Mouse (Mus musculus): ENCODE data around the gene Tmc8.
"Not testable (repeated sequence)": the region's sequence is repeated elsewhere in the genome, so short reads cannot be mapped to it uniquely, and the experiment has no call there.

Tmc8 gene

DNA sequence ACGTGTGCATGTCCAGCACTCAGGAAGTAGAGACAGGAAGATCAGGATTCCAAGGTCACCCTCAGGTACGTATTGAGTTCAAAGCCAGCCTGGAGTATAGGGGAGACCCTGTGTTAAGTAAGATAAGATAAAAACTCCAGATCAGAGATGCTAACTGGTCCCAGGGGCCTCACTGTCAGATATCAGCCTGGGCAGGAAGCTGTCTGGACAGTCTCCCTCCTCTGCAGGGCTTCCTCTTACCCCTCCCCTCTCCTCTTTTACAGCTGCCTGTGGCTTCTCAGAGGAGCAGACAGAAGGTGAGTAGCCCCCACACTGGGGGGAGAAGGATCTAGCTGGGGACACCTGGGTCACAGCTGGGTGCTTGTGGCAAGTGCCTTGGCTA, 16.3 kb downstream of the Tmc8 start:
- no peak for DNase-seq

DNA sequence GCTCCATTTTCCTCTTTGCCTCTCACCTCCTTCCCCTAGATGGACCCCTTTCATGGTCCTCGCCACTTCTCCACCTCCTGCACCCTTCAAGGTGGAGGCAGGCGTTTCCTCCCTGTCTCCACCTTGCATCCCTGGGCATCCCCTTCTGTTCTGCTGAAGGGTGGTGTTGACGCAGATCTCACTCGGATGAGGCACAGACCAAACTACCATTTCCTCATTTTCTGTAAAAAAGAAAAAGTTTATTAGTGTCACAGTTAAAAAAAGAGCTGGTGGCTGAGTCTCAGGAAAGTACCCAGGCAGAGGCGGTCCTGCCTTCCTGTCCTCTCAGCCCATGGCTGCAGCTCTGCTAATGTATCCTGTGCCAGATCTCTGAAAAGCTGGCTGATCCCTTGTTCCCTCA, 17.3 kb downstream of the Tmc8 start:
- no peak for DNase-seq

DNA sequence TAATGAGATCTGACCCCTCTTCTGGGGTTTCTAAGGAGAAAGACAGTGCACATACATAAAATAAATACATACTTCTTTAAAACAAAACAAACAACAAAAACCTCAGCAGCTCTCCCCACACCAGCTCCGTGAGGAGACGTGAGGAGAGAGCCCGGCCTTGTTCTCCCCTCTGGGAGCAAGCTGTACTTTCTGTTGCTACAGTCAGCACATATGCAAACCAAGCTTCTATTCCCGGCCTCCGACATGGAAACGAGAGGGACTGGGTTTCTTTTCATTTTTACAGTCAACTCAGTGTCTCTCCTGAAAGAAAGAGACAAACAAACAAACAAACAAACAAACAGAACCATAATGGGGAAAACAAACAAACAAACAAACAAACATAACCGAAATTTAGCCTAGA, 18.2 kb downstream of the Tmc8 start:
- no peak for DNase-seq

DNA sequence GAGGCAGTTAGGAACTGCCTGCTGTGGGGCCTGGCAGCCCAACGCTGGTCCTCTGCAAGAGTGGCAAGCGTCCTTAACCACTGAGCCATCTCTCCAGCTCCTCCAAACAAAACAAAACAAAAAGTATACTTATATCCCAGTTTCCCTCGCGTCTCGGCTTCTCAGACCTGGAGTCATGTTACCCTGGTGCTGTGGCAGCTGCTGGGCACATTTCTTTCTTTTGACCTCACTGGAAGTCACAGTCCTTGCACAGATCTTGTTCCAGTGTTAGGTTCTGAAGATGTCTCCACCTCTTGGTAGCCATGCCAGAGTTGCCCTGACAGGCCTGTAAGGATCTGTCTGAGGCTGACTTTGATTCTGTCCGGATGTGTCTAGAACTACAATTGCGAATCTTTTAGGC, 19.8 kb downstream of the Tmc8 start:
- no peak for DNase-seq

DNA sequence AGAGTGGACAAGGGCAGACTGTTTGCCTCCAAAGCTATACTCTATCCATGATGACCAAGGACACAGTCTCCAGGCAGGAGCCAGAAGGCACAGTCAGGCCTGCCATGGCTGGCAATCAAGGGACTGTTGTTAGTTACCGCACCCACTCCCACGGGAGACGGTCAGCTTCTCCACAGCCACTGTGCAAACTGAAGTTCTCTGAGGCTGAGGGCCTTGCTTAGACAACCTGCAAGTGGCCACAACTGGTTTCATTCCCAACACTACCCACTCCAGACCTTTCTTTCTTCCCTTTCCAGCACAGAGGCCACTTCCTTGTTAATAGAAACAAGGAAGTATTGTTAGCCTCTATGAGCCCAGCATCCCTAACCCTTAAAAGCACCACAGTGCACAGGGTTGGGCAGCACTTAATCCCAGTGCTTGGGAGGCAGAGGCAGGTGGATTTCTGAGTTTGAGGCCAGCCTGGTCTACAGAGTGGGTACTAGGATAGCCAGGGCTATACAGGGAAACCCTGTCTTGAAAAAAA, 21.4 kb downstream of the Tmc8 start:
- no peak for DNase-seq

DNA sequence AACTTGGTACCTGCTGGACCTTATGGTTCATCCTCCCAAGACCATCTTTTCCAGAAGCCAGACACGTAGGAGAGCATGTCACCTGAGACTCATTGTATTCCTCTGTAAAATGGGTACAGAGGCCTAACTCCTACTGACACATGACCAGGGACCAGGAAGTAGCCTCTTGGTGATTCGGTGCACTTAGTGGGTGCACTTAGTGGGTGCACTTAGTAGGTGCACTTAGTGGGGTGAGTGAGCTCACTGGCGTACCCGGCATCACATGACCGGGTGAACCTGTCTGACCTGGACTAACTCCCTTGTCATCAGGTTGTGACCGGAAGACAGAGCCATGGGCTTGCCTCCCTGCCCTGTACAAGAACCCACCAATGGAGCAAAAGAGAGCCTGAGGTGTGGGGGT, 24.9 kb downstream of the Tmc8 start:
- DNase-seq = no peak

DNA sequence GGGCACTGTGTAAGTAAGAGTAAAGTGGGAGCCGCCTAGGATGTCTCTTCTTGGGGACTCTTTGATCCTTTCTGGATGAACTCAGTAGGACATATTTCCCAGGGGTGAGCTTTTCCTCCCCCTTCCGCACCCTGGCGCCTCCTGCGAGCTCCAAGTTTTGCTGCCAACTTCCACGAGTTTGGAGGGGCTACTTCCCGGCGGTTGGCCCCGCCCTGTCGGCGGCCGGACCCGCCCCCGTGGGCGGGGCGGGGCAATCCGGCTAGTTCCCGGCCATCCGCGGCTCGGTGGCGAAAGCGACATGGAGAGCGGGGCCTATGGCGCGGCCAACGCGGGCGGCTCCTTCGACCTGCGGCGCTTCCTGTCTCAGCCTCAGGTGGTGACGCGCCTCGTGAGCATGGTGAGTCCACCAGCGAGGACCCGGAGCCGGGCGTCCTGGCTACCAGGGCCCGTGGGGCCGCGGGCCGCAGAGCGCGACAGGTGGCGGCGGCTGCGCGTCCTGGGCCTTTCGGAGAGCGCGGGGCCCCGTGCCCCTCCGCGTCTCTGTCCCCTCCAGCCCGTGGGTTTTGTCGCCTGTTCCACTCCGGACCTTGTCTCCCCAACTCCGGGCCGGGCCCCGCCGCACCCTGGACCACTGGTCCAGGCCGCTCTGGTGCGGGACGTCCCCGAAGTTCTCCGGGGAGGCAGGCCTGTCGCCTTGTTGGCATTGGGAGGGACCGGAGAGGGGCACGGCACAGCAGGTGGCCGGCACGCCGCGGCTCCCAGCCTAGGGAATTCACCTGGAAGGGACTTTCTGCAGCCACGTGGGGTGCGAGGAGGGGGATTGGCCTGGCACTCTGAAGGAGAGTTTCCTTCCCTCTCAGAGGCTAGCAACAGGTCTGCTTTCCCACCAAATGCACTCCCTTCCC, 27.8 kb downstream of the Tmc8 start, which contains the start of the genes Gm20708 and Syngr2:
Gm20708 (plus strand) TSS at position 262 of the 905 bp plus-strand sequence.
Syngr2 (plus strand) TSS at position 262 of the 905 bp plus-strand sequence.
- no peak for DNase-seq

DNA sequence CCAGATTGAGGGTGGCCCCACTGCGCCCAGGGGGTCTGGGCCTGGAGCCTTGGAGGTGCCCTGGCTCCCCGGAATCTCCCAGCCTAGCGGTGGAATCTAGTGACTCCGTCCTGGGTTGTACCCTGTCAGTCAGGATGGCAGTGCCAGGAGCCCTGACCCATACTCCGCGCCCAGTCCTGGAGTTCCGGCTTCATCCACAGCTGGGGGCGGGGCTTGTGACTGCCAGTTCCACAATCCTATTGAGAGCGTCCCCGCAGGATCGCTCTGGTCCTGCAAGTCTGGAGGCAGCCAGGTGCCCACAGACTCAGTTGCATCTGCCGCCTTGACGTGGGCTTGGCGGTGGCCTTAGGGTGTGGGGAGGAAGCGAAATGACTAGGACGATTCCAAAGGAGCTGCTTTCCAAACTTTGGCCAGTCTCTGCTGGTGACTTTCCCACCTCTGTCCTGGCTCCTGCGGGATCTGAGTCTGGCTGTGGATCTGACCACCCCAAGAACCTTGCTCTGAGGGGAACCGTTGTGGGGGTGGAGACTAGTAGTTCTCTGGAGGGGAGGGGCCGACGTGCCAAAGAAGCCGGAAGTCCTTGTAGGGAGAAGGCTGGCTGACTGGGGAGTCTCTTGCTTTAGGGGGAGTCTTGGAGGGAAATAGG, 28.6 kb downstream of the Tmc8 start:
- DNase-seq = peak; percentile 54 to 78

DNA sequence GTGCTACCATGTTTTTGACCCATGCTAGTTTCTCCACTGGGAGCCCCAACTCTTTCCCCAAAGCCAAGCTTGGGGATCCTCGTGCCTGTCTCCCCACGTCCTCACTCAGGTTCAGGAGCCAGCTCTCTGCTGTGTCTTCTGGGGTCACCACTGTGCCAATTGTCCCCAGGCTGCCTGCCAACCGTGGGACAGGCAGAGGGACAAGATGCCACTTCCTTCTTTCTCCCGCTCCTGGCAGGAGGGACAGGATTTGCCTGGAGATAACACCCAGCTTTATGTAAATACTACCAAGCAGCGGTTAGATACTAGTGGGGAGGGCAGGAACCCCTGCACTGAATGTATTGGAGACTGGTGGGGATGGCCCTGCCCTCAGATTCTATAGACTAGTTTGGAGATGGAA, 32.0 kb downstream of the Tmc8 start:
- DNase-seq = no peak

DNA sequence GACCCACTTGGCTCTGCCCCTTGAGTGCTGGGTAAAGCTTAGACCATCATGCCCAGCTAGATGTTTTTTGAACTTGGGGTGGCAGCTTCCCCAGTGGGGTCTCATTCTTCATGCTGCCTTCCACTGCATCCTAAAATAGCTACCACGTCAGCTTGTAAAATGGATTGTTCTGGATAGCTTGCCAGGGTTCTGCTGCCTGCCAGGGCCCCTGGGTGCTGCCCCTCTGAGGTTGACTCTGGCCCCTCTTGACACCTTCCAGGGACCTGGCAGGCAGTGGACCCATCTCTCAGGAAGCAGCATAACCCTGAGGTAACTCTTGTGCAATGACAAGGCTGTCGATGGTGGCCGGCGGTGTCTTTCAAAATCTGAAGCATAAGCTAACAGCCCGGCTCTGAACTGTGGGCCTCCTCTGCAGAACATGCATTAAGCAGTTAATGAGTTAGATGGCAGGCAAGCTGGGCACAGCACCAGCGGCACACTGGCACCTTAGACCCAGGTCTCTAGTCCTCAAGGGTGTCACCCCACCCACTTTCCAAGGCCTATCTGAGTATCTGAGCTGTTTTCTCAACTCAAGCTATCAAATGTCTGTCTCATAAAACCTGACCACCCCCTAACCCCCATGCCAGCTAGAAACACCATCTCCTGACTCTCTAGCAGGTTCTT, 33.0 kb downstream of the Tmc8 start:
- no peak for DNase-seq

DNA sequence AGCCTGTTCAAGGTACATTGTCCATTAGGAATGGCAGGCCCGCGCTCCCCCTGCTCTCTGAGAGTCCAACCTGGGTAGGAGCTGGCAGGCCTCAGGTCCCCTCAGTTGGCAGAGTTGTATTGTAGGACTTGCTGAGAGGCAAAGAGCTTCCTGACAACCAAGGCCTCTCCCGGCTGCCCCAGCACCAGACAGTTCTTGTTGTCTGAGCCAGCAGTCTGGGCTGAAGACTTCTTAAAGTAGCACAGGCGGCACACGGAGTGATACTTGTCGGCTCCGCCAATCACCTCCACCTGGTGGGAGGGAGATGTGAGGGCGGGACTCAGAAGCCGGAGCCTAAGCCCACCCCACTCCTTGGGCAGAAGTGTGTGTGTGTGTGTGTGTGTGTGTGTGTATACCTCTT, 34.0 kb downstream of the Tmc8 start:
- not testable (repeated sequence) for DNase-seq

DNA sequence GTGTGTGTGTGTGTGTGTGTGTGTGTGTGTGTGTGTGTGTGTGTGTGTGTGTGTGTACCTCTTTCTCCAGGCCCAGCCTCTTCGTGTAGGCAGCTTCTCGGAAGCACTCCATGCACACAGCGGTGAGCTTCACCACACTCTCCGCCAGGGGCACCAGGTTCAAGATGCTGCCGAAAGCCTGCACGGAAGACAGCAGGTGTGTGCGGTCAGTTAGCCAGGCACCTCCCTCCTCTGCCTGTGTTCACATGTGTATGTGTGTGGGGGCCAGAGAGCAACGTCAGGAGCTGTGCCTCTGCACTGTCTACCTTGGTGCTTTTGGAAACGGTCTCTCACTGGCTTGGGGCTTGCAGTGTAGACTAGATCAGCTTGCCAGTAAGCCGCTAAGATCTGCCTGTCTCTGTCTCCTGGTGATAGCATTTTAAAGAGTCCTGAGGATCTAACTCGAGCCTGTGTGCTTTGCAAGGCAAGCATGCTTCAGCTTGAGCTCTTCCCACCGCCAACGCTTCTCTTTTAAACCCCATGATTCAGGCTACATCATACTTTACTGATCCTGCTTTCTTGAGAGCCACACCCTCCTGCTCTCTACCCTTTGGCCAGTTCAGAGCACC, 34.6 kb downstream of the Tmc8 start:
- DNase-seq = no peak

DNA sequence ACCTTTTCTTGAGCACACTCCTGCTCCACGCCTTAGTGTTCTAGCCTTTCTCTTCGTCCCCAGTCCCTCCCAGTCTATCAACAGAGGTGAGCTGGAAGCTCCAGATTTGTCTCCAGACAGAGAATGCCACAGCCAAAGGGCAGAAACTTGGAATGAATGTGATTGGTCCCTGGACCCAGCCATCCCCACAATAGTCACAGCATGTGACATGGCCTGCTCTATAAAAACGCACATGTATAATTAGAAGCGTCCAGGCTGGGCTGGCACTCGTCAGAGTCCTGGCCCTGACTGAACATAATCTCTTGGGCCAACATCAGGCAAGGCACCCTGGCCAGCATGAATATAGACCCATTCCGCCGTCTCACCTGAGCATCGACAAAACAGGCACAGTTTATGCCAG, 37.2 kb downstream of the Tmc8 start:
- peak in 1 of 2 experiments; percentile 38 for DNase-seq

DNA sequence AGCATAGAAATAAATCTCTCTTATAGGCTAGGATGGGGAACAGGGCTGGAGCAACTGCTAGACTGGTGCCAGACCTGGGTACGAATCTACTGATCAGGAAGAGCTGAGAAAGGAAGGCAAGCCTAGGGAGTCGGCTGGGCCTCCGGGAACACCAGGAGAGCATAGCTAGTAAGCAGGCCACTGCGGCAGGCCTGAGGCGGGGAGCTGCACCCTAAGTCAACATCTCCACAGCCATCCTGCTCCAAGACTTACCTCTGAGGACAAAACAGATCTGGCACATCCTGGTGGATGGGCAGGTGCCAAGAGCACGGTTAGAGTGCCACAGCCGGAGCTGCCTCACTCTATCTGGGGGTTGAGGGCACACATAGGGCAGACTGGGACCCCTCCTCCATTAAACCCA, 38.3 kb downstream of the Tmc8 start:
- no peak for DNase-seq

DNA sequence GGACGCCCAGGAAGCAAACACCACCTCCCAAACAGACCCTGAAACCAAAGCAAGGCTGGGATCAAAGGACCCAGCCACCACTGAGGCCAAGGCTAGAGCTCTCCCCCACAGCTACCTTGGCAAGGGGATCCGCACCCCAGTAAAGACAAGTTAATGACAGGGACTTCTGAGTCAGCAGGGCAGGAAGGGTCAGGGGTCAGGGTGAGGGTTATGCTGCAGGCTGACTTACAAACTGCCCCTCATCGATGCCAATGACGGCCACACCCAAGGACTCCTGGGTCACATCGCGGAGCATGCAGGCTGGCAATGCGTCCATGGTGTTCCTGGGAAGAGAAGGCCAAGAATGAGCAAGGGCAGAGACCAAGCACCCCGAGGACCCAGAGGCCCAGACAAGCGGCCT, 40.0 kb downstream of the Tmc8 start:
- DNase-seq = no peak

DNA sequence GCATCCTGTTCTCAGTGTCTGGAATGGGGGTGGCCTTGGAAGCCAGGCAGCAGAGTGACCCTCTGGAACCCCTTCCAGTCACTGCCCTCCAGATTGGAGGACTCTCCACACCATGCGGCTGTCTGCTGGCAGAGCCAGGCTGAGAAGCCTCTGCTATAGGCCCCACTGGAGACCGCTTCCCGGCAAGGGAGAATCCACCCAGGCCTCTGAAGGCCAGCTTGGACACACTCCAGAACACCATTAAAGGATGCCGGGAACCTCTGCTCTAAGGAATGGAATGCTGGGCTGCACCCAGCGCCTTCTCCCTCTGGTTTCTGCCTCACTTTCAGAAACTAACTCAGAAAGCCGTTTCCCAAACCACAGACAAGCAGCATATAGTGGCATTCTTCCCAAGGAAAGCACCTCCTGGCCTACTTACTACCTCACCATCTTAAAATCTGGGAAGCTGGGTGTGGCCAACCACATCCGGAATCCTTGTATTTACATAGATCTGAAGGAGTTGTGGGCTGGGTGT, 40.9 kb downstream of the Tmc8 start:
- no peak for DNase-seq

DNA sequence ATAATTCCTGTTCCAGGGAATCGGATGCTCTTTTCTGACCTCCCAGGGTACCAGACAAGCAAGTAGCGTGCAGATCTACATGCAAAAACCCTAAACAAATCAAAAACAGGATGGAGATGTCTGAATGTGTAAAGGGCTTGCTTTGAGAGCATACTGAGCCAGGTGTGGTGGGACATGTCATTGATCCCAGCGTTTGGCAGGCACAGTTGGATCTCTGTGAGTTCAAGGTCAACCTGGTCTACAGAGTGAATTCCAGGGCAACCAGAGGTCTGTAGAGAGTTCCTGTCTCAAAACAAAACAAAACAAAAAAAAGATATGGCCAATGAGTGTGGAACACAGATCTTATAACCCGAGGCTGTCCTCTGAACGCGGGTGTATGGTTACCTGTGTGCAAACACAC, 41.5 kb downstream of the Tmc8 start:
- DNase-seq = no peak

DNA sequence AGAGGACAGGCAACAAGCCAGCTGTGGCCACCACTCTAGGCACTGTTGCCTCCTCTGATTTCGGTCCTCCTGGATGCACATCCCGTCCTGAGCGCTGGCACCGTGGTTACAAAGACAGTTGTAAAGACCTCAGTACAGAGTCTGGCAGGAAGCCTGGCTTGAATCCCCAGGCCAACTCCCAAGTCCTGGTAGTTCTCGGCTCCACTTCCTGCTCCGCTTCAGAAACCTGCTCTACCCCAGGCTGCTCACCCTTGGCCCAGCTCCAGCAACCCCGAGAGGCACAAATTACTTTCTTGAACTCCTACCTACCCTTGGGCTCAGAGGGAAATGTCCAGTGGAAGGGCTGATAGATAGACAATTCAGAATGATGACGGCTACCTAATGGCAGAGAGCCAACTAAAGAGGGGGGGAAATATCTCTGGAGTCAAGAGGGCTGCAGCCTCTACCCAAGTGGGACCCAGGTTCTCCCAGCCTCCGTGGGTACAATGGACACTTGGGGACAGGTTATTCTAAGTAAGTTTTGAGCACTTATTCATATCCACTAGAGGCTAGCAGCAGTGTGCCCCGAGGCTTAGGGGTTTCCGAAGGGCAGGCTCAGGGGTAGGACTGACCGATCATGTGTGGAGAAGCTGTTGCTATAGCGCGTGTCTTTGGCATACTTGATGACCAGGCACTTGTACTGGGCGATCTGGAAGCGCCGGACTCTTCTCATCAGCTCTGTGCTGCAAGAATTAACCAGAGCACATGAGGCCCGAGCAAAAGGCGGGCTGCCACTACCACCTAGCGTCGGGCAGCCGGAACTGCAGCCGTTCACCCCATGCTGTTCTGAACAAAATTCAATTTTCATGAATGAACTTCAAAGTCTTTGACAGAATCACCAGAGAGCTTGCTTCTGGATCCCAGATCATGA, 42.4 kb downstream of the Tmc8 start:
- peak; percentile 86 for DNase-seq

DNA sequence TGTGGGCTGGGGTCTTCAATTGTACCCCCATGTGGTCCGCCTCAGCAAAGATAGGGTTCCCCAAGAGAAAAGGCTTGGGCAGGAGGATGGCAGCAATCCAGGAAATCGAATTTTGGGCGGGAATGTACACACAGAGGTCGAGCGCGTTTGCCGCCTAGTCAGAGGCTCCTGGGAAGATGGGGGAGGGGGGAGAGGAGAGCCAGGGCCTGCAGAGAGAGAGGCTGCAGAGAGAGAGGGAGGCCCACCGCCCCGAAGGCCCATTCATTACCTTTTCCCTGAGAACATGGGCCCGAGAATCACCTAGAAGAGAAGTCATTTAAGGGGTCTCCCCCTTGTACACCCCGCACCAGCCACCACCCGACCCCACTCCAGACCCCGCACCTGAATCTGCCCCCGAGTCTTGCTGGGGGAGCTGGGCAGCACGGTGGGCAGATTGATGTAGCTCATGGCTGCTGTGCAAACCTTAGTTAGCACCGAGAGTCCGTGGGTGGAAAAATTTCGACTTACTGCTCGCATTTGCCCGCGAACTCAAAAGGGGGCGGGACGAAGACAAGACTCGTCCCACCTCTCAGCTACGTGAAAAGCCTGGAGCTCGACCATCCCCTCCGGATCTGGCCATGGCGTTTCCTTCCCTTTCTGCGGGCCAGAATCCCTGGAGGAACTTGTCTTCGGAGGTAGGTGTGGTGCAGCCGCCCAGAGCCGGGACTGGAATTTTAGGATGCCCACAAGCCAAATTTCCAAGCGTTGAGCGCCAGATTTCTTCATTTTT, 43.6 kb downstream of the Tmc8 start, which contains the start of the genes Afmid and Tk1:
Afmid (plus strand) TSS at position 592 of the 769 bp plus-strand sequence.
Tk1 (minus strand) TSS at position 760 of the 769 bp plus-strand sequence.
- DNase-seq = peak; percentile 35 to 52

DNA sequence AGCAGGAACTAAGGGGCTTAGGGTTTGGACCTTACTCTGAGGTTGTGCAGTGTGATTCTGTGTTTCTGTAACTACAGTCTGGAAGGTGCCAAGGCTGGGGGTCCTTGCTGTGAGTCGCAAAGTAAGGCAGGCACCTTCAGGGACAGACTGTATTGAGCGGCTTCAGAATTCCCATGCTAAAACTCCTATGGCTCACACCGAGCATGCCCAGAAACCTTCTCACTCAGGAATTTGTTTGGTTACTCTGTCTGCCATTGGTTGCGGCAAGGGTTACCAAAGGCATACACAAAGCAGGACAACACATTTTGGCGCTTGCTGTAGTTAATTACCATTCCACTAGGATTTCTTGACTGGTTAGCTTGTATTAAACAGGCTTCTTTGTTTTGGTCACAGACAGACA, 44.3 kb downstream of the Tmc8 start:
- DNase-seq = no peak

DNA sequence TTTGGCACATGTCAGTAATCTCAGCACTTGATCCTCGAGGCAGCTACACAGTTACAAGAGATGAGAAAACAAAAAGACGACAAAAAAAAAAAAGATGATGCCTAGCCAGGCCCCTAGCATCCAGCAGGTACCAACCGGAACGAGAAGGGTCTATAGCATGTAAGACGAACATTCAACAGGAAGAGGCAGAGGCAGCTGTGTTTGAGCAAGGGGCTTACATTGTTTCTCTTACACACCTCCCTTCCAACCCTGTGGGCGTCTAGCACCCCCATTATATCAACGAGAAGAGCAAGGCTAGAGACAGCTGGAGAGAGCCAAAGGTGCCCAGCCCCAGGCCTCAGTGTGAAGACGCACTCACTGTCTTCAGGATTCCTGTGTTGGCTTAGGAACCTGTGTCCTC, 45.0 kb downstream of the Tmc8 start:
- no peak for DNase-seq
